Mouse (Mus musculus) megakaryocyte, embryonic 14.5 days (primary cell): ENCODE measurements around the gene Serbp1.

ENCODE experiments used
- FLI1 ChIP-seq: IDR thresholded peaks from 2 replicates; pipeline ENCODE4 v1.6.1; 2012; ENCODE audit warnings: low read length, inconsistent platforms, mixed read lengths
- GATA1 ChIP-seq: IDR thresholded peaks from 3 replicates; pipeline ENCODE4 v1.6.1; 2012; ENCODE audit warnings: mixed read lengths, low read length, inconsistent platforms, borderline replicate concordance

DNA sequence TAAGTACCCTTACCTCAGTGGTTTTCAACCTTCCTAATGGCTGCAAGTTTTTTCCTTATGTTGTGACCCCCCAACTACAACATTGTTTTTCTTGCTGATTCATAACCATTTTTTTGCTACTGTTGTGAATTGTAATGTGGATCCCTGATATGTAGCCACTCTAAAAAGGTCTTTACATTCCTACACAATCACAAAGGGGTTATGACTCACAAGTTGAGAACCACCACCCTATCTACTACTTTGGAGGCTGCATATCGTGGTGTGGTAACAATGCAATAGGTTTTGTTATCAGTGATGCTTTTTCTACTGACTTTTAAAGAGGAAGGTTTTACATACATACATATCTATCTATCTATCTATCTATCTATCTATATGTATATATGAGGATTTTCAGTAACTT is 44.9 kb downstream of the Serbp1 start:
- TF ChIP-seq GATA1: no peak
- no peak for TF ChIP-seq FLI1
